Mouse (Mus musculus) thymus, postnatal 25 days (tissue): ENCODE measurements around the gene Fgfr2.

Experiments used
- DNase-seq: peaks from one replicate; pipeline ENCODE4 v3.0.0; 2022

Fgfr2 gene

GRCm38 (mm10) chr7:132930850-132931559, 192.1 kb downstream of the Fgfr2 start, which contains the start of gene Zranb1:
TSS of gene Zranb1 (plus strand) at chr7:132931142.
- peak; percentile 98 for DNase-seq

DNA sequence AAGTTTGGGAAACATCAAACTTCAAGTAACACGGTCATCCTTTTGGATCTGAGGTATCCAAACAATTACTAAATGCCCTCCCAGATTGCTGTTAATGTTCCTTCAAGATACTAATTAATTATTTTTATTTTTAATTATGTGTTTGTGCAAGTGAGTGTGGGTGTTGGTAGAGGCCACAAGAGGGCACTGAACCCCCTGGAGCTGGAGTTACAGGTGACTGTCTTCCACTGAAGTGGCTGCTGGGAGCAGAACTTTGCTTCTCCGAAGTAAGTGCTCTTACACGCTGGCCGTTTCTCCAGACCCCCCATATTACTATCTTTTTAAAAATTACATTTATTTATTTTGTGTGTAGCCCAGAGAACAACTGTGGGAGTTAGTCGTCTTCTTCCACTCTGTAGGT, 193.1 kb downstream of the Fgfr2 start:
- peak; percentile 11 for DNase-seq

- DNase-seq: no peak
Measured at GRCm38 (mm10) chr7:132927201-132927600, 195.9 kb downstream of the Fgfr2 start.

DNA sequence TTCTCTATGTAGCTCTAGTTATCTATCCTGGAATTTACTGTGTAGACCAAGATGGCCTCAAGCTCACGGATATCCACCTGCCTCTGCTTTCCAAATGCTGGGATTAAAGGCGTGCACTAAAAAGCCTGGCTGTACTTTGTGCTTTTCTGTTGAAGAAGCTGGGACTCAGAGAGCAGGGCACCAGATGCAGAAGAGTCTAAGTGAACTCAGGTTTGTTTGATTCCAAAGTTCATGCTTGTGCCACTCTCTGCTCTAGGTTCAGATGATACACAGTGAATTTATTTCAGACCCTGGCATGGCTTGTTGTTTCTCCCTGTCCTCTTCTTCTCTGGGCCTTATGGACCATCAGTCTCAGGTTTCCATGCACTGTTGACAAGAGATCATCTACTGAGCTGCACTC, 197.9 kb downstream of the Fgfr2 start:
- DNase-seq: no peak

DNA sequence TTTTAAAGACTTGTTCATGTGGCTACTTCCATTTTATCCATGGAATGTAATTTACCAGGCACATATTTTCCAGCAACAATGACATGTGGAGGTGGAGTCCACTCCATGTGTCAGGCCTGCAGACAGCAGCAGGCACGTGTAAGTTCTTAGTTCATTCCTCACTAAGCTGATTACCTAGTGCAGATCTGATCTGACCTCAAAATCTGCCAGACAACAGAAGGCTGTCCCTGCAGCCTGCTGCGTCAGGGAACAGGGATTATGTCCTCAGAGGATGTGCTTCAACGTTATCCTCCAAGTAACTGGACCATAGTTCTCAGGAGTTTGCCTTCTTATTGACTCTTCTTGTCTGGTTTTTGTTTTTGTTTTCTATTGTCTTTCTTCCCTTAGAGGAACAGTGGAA, 201.2 kb downstream of the Fgfr2 start:
- no peak for DNase-seq

GRCm38 (mm10) chr7:132903796-132904195, 219.4 kb downstream of the Fgfr2 start:
- DNase-seq: no peak

GRCm38 (mm10) chr7:132900826-132901531, 222.2 kb downstream of the Fgfr2 start:
- DNase-seq: no peak

DNA sequence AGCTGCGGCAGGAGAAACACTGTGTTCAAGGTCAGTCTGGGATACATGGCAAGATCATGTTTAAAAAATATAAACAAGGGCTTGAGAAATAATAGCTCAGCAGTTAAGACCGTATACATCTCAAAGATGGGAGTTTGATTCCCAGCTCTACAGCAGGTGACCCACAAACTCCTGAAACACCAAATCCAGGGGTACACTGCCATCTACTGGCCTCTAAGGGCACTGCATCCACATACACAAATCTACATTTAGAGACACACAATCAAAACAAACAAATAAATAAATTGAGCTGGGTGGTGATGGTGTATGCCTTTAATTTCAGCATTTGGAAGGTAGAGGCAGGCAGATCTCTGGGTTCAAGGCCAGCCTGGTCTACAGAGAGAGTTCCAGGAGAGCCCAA, 224.9 kb downstream of the Fgfr2 start:
- DNase-seq: peak; percentile 62

- DNase-seq: no peak
Measured at GRCm38 (mm10) chr7:132897258-132897657, 225.9 kb downstream of the Fgfr2 start.

GRCm38 (mm10) chr7:132896206-132896815, 226.8 kb downstream of the Fgfr2 start:
- DNase-seq: no peak

DNA sequence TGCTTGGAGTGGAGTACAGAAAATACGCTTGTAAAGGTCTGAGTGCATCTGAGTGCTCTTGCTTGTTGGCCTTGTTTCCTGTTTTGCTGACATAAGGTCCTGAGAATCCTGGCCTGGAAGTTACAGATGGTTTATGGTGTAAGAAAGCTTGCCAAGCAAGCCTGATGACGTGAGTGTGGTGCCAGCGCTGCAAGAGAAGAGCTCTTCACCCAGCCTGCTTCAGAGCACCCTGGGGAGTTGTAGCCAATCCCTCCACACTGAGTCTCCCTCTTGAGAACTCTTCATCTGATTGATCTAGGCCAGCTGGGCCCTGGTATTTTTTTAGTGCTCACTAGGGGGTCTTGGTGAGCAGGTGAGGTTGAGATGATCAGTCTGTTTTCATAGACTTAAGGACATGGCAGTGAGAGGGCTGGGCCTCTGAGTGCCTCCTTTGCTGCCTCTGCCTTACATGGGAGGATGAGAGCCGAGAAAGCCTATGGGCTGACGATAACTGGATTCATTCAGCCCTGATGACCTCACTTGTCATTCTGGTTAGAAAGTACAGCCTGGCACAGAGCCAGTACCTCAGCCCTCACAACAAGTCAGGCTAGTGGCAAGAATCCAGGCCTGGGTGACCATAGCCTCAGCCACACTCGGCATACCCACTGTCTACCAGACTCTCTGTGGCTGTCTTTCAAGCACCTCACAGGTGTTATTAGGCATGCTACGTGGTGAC, 228.2 kb downstream of the Fgfr2 start:
- DNase-seq: no peak

- DNase-seq: no peak
Measured at GRCm38 (mm10) chr7:132893336-132893735, 229.8 kb downstream of the Fgfr2 start.

- no peak for DNase-seq
Measured at GRCm38 (mm10) chr7:132892806-132893205, 230.3 kb downstream of the Fgfr2 start.

- DNase-seq: no peak
Measured at GRCm38 (mm10) chr7:132892311-132892661, 230.9 kb downstream of the Fgfr2 start.

DNA sequence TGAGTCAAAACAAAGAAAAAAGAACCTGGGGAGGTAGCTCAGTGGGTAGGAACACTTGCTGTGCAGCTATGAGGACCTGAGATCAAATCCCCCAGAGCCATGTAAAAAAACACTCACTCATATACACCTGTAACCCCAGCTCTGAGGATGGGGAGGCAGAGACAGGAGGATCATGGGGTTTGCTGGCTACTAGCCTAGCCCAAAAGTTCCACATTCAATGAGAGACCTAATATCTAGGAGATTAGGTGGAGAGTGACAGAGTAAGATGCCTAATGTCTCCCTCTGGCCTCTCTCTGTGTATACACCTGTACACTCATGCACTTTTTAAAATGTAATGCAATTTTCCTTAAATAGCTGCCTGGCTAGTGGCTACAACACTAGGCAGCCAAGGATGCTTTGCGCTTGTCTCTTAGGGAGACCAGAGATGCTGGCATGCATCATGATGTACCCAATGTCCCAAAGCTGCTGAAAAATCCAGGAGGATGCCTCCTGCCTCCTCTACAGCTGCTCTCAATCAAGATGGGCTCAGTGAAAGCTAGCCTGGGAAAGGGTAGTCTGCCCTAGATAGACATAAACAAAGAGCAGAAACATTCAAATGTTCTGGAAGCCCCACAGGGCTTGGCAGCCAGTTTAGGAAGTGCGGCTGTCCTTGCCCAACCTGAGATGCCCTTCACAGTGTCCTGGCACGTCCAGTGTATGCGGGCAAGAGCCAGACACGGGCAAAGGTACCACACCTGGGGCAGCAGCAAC, 231.4 kb downstream of the Fgfr2 start:
- DNase-seq: no peak

DNA sequence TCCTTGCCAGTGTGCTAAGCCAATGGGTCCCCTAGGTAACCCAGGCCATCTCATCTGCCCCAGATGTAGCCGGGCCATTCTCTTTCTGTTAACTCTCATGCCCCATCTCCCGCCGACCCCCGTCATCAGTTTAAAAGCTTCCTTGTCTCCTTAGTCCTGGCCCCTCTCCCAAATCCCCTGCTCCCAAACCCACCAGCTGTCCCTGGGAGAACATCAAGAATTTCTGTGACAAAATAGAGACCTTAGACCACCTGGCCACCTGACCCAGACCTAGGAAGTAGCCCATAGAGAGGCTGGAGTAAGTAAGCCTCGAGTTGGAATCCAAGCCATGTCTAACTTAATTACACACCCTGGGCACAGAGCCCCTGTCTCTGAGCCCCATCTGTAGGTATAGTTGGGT, 232.9 kb downstream of the Fgfr2 start:
- no peak for DNase-seq

DNA sequence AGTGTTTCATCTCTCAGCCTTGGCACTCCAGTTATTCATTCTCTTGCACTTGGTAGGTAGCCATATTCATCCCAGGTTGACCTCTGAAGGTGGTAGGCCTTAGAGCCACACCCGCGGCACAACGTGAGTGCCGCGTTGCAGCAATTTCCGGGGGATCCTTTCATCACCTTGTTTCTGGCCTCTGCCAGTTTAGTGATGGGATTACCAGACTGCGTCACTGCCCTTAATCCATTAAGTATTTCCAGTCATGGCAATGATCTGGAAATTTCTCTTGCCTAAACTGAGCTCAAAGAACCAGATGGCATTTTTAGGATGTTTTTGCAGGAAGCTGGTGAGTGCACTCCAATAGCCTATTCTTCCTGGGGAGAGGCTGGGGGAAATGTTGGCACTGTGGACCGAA, 233.5 kb downstream of the Fgfr2 start:
- DNase-seq: no peak

GRCm38 (mm10) chr7:132888518-132889249, 234.5 kb downstream of the Fgfr2 start:
- no peak for DNase-seq

- no peak for DNase-seq
Measured at GRCm38 (mm10) chr7:132888052-132888451, 235.1 kb downstream of the Fgfr2 start.

GRCm38 (mm10) chr7:132887019-132887804, 235.9 kb downstream of the Fgfr2 start:
- no peak for DNase-seq

DNA sequence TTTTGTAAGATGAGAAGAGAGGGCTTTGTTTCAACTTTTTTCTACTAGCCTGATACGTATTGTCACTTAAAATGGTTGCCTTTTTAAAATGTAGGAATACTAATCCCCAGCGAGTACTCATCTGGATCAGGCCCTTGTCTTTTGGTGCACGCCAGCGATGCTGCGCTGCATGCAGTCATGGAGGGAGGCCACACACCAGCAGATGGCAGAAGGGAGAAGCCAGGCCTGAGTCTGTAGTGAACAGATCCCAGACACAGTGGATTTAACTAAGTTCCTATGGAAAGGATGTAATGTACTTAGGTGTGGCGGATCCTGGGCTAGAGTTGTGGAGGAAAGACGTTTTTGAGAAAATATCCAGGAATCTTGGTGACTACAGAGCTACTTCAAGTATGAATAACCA, 239.1 kb downstream of the Fgfr2 start:
- DNase-seq: no peak
